Mouse (Mus musculus) lung, postnatal 14 days (tissue): ENCODE measurements around the gene Gm17469.
"Not testable (repeated sequence)": the region's sequence is repeated elsewhere in the genome, so short reads cannot be mapped to it uniquely, and the experiment has no call there.

Experiments used
- DNase-seq: peaks from one replicate; pipeline ENCODE4 v3.0.0; 2021

The Gm17469 gene

DNA sequence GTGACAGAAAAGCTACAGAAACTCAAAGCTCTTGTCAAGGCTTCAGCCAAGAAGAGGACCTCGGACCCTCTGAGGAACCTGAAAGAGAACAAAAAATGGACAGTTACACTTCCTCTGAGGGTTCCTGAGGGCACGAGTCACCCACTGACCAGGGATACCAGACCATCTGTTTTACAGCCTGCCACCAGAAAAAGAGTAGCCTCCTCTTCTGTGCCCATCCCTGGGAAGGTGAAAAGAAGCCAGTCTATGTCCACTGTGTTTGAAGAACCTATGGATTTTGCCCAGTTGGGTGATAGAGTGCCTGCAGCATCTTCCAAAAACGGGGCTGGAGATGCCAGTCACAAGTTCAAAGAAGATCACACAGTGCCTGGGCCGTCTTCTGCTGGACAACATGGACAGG is at the start of gene Gm17469:
Gene Gm17469 (plus strand): TSS at position 301 of the 400 bp plus-strand sequence.
- DNase-seq, result not testable (repeated sequence)
